In genomic region chr5:80551673-80552072, GRCm38 (mm10) we compare ENCODE assay signal across 31 mouse cellular contexts.
A peak's percentile ranks its signal among the peaks of the same experiment; 100 is the strongest.
DNase-seq lines count a peak whose midpoint lies in the region; ATAC-seq lines count a peak whose summit lies in the region.
"Had no signal": no experiment of that assay in that cellular context is flagged by ENCODE, and none has a peak within 500 bp of the region (broad histone marks: within the 10 kb centered on the region; RNA-seq: fewer than 3 reads in every experiment).

No protein-coding gene starts in this region.

- no peaks in the 10 kb centered on the region for H3K36me3 ChIP-seq in kidney, embryonic 16.5 days (ENCODE audit: insufficient read depth, low read length)
- H3K36me3 ChIP-seq in midbrain, embryonic 15.5 days (replicated peaks) = no peaks in the 10 kb centered on the region
- H3K36me3 ChIP-seq: embryonic facial prominence, embryonic 12.5 days; embryonic facial prominence, embryonic 15.5 days; heart, embryonic 12.5 days; heart, embryonic 15.5 days had no signal

- no peak overlapping the region for H3K4me2 ChIP-seq in kidney, embryonic 16.5 days (replicated peaks; ENCODE audit: low read depth, low read length)
- no peak overlapping the region for H3K4me2 ChIP-seq in midbrain, embryonic 15.5 days
- H3K4me2 ChIP-seq: embryonic facial prominence, embryonic 12.5 days; embryonic facial prominence, embryonic 15.5 days; heart, embryonic 12.5 days; heart, embryonic 15.5 days; hindbrain, embryonic 14.5 days had no signal

- H3K27ac ChIP-seq in kidney, embryonic 16.5 days (ENCODE audit: low read length) = no peak overlapping the region
- no peak overlapping the region for H3K27ac ChIP-seq in midbrain, embryonic 15.5 days
- H3K27ac ChIP-seq: embryonic facial prominence, embryonic 12.5 days; embryonic facial prominence, embryonic 15.5 days; heart, embryonic 15.5 days; hindbrain, embryonic 14.5 days; hindbrain, postnatal 0 days had no signal

- 83% methylated on average over 7 of the region's 7 CpGs for WGBS in kidney, embryonic 16.5 days
- WGBS in midbrain, embryonic 15.5 days = 85% methylated on average over 7 of the region's 7 CpGs

- H3K9ac ChIP-seq in kidney, embryonic 16.5 days (replicated peaks; ENCODE audit: low read length) = no peak overlapping the region
- no peak overlapping the region for H3K9ac ChIP-seq in midbrain, embryonic 15.5 days
- H3K9ac ChIP-seq: embryonic facial prominence, embryonic 12.5 days; embryonic facial prominence, embryonic 15.5 days; forebrain, postnatal 0 days; heart, embryonic 12.5 days; heart, embryonic 15.5 days; hindbrain, embryonic 14.5 days had no signal

- DNase-seq in right cerebral cortex, adult 18-20 months = peak; percentile 5
- no peak for DNase-seq in right cerebral cortex, postnatal 10 days (ENCODE audit: low spot score in 2 of 2)
- DNase-seq in 3T3-L1 (ENCODE audit: low read depth, low spot score) (peak; percentile 73), 416B (ENCODE audit: low read depth) (peak; percentile 84), NIH3T3 (ENCODE audit: low read depth) (peak; percentile 2)
- no peak for DNase-seq in kidney, postnatal 4 days
- DNase-seq: adrenal gland, postnatal 10 days; adrenal gland, postnatal 36 days; B cell, adult 2 months; cerebellum, adult 11 months; cerebellum, adult 2 months; cerebellum, adult 9-11 months; cerebellum, postnatal 25 days; forebrain, postnatal 0 days; gastrocnemius, postnatal 10 days; gastrocnemius, postnatal 36 days; heart, adult 18-20 months; heart, postnatal 10 days; heart, postnatal 4 days had no signal

- H3K27me3 ChIP-seq in kidney, embryonic 16.5 days (ENCODE audit: insufficient read depth, low read length) = no peaks in the 10 kb centered on the region
- H3K27me3 ChIP-seq in midbrain, embryonic 15.5 days (replicated peaks) = no peaks in the 10 kb centered on the region
- H3K27me3 ChIP-seq: embryonic facial prominence, embryonic 12.5 days; embryonic facial prominence, embryonic 15.5 days; heart, embryonic 12.5 days; heart, embryonic 15.5 days; Patski had no signal

- H3K4me1 ChIP-seq in kidney, embryonic 16.5 days (ENCODE audit: insufficient read depth, low read length) = no peaks in the 10 kb centered on the region
- no peaks in the 10 kb centered on the region for H3K4me1 ChIP-seq in midbrain, embryonic 15.5 days
- H3K4me1 ChIP-seq: embryonic facial prominence, embryonic 12.5 days; embryonic facial prominence, embryonic 15.5 days; heart, embryonic 12.5 days; heart, embryonic 15.5 days had no signal

- no peak overlapping the region for H3K4me3 ChIP-seq in kidney, embryonic 16.5 days (ENCODE audit: low read length)
- H3K4me3 ChIP-seq in midbrain, embryonic 15.5 days = no peak overlapping the region
- H3K4me3 ChIP-seq: embryonic facial prominence, embryonic 12.5 days; embryonic facial prominence, embryonic 15.5 days; heart, embryonic 12.5 days; heart, embryonic 15.5 days had no signal

- H3K9me3 ChIP-seq in kidney, embryonic 16.5 days (ENCODE audit: low read length) = no peaks in the 10 kb centered on the region
- H3K9me3 ChIP-seq in midbrain, embryonic 15.5 days = no peaks in the 10 kb centered on the region
- H3K9me3 ChIP-seq: embryonic facial prominence, embryonic 12.5 days; embryonic facial prominence, embryonic 15.5 days; heart, embryonic 12.5 days; heart, embryonic 15.5 days had no signal

- ATAC-seq in kidney, embryonic 16.5 days (ENCODE audit: low FRiP score, low TSS enrichment) = no peak
- no peak for ATAC-seq in midbrain, embryonic 15.5 days (replicated peaks)
- ATAC-seq: CD4-positive, CD25-positive, alpha-beta regulatory T cell, adult 4 months; forebrain, embryonic 14.5 days; forebrain, postnatal 0 days; hindbrain, postnatal 0 days; inflammation-experienced regulatory T-cells, adult 6 months; Patski had no signal

Comparison
In these comparisons a context has a peak if more than half of its experiments do, and no peak if none do; other contexts are left out.
1. DNase-seq: peak in right cerebral cortex, adult 18-20 months (single experiment), 3T3-L1 (single experiment), 416B (single experiment) and NIH3T3 (single experiment); none in right cerebral cortex, postnatal 10 days (0 of 2) and kidney, postnatal 4 days (0 of 2).